Mouse (Mus musculus): ENCODE results near the gene Mrpl46.

GRCm38 (mm10) chr7:78752961-78753360, 30.4 kb downstream of the Mrpl46 start:
- TF ChIP-seq POLR2A (IDR thresholded peaks at IDR 0.05; ENCODE audit: borderline replicate concordance, low read depth, low read length) (no peak), CTCF (IDR thresholded peaks at IDR 0.05; ENCODE audit: low read depth, low read length) (no peak)

All from bone marrow macrophage, adult 2 months (primary cell).